Mouse (Mus musculus) midbrain, embryonic 15.5 days (tissue): ENCODE data around the gene Kank2. TPM values are rescaled to one million over a fixed set of nuclear protein-coding genes. Genes with fewer than 3 reads are reported as not detected.
A peak's percentile ranks its signal among the peaks of the same experiment; 100 is the strongest.

Experiments used
- ATAC-seq: fragments of 200-750 bp; cut with Nextera tagmentation; replicated peaks from 2 replicates; pipeline ENCODE4 v1.8.0; 2017; ENCODE audit warnings: moderate TSS enrichment
- H3K27ac ChIP-seq: fragments of 300-500 bp; sonication (generic); 2 replicates; pipeline ENCODE4 v1.5.1; 2015; ENCODE audit warnings: mild to moderate bottlenecking, inconsistent platforms
- H3K27me3 ChIP-seq: fragments of 300-500 bp; sonication (generic); replicated peaks from 2 replicates; pipeline ENCODE4 v1.6.1; 2015; ENCODE audit warnings: inconsistent platforms
- H3K36me3 ChIP-seq: fragments of 300-500 bp; sonication (generic); replicated peaks from 2 replicates; pipeline ENCODE4 v1.6.1; 2015; ENCODE audit warnings: inconsistent platforms
- H3K4me1 ChIP-seq: fragments of 300-500 bp; sonication (generic); 2 replicates; pipeline ENCODE4 v1.6.1; 2015; ENCODE audit warnings: inconsistent platforms
- H3K4me2 ChIP-seq: fragments of 300-500 bp; sonication (generic); 2 replicates; pipeline ENCODE4 v1.6.1; 2015; ENCODE audit warnings: inconsistent platforms, mild to moderate bottlenecking, moderate library complexity
- H3K4me3 ChIP-seq: fragments of 300-500 bp; sonication (generic); 2 replicates; pipeline ENCODE4 v1.5.1; 2015; ENCODE audit warnings: mild to moderate bottlenecking, inconsistent platforms
- H3K9ac ChIP-seq: fragments of 300-500 bp; sonication (generic); 2 replicates; pipeline ENCODE4 v1.6.1; 2015; ENCODE audit warnings: mild to moderate bottlenecking, inconsistent platforms
- H3K9me3 ChIP-seq: fragments of 300-500 bp; sonication (generic); 2 replicates; pipeline ENCODE4 v1.6.1; 2016; ENCODE audit warnings: inconsistent platforms
- WGBS: fragments of 180-500 bp; shearing (Covaris S2); methylation state at CpG from one replicate; pipeline ENCODE4 v1.1.7; 2015; ENCODE audit warnings: mixed read lengths; 5-methylcytosine and 5-hydroxymethylcytosine counted together
- polyA plus RNA-seq: library from polyadenylated mRNA; unstranded; fragments of >200 nt; fragmentation: Nextera tagmentation; extraction: Ambion mirVana; gene quantifications from 2 replicates; pipeline ENCODE4 v1.2.1, GENCODE M21; 2015

Gene Kank2
- polyA plus RNA-seq, 1 experiment from 2014 or later: 5.8 TPM

GRCm38 (mm10) chr9:21752252-21752792 lies 46.2 kb downstream of the Kank2 start:
- Histone ChIP-seq H3K9me3 (no peaks in the 10 kb centered on the region), H3K4me2 (no peak overlapping the region), H3K9ac (no peak overlapping the region), H3K27me3 (no peaks in the 10 kb centered on the region), H3K4me1 (no peaks in the 10 kb centered on the region), H3K27ac (no peak overlapping the region), H3K36me3 (peaks cover 5% of the 10 kb centered on the region; the same call in 1 of the 2 replicates), H3K4me3 (no peak overlapping the region)
- no peak for ATAC-seq
- WGBS: 52% methylated on average over 10 of the region's 10 CpGs

- Histone ChIP-seq H3K4me3 (no peak overlapping the region), H3K9ac (no peak overlapping the region), H3K27me3 (no peaks in the 10 kb centered on the region), H3K4me1 (no peaks in the 10 kb centered on the region), H3K27ac (no peak overlapping the region), H3K9me3 (no peaks in the 10 kb centered on the region), H3K36me3 (peaks cover 8% of the 10 kb centered on the region; the same call in 1 of the 2 replicates), H3K4me2 (no peak overlapping the region)
- no peak for ATAC-seq
- WGBS: 78% methylated on average over 6 of the region's 6 CpGs
Observed at GRCm38 (mm10) chr9:21751347-21751746, 47.2 kb downstream of the Kank2 start.

GRCm38 (mm10) chr9:21750370-21750769 lies 48.2 kb downstream of the Kank2 start:
- ATAC-seq: no peak
- Histone ChIP-seq H3K27ac (no peak overlapping the region), H3K9ac (no peak overlapping the region), H3K4me2 (no peak overlapping the region), H3K27me3 (no peaks in the 10 kb centered on the region), H3K9me3 (no peaks in the 10 kb centered on the region), H3K4me3 (no peak overlapping the region), H3K4me1 (no peaks in the 10 kb centered on the region), H3K36me3 (peaks cover 16% of the 10 kb centered on the region)
- WGBS: 77% methylated on average over 3 of the region's 3 CpGs

GRCm38 (mm10) chr9:21749382-21750118 lies 49.0 kb downstream of the Kank2 start:
- 87% methylated on average over 6 of the region's 6 CpGs for WGBS
- Histone ChIP-seq H3K27ac (no peak overlapping the region), H3K4me3 (no peak overlapping the region), H3K4me1 (no peaks in the 10 kb centered on the region), H3K9me3 (no peaks in the 10 kb centered on the region), H3K9ac (no peak overlapping the region), H3K27me3 (no peaks in the 10 kb centered on the region), H3K36me3 (peaks cover 19% of the 10 kb centered on the region), H3K4me2 (no peak overlapping the region)
- ATAC-seq: no peak

- H3K27ac ChIP-seq: no peak overlapping the region
Observed at GRCm38 (mm10) chr9:21748491-21748890, 50.1 kb downstream of the Kank2 start.

GRCm38 (mm10) chr9:21748033-21748432 lies 50.5 kb downstream of the Kank2 start:
- H3K36me3 ChIP-seq: peaks cover 26% of the 10 kb centered on the region
- ATAC-seq: no peak
- H3K9ac ChIP-seq: no peak overlapping the region
- H3K4me1 ChIP-seq: no peaks in the 10 kb centered on the region
- H3K4me2 ChIP-seq: no peak overlapping the region
- no peaks in the 10 kb centered on the region for H3K27me3 ChIP-seq
- no peaks in the 10 kb centered on the region for H3K9me3 ChIP-seq
- H3K4me3 ChIP-seq: no peak overlapping the region
- H3K27ac ChIP-seq: 0 out of 2 replicates have a peak overlapping the region, but pooled peaks have one; percentile 32
- WGBS: 70% methylated on average over 7 of the region's 7 CpGs

More at GRCm38 (mm10) chr9:21748491-21748890, 50.1 kb downstream of the Kank2 start:
- H3K4me1 ChIP-seq: no peaks in the 10 kb centered on the region
- peaks cover 26% of the 10 kb centered on the region for H3K36me3 ChIP-seq
- 86% methylated on average over 10 of the region's 10 CpGs for WGBS
- H3K27me3 ChIP-seq: no peaks in the 10 kb centered on the region
- H3K9ac ChIP-seq: no peak overlapping the region
- no peak overlapping the region for H3K4me2 ChIP-seq
- no peak for ATAC-seq
- H3K9me3 ChIP-seq: no peaks in the 10 kb centered on the region
- H3K4me3 ChIP-seq: no peak overlapping the region

- H3K27ac ChIP-seq: no peak overlapping the region
- no peak for ATAC-seq
- no peaks in the 10 kb centered on the region for H3K27me3 ChIP-seq
- H3K4me2 ChIP-seq: no peak overlapping the region
- peaks cover 33% of the 10 kb centered on the region for H3K36me3 ChIP-seq
- H3K4me1 ChIP-seq: no peaks in the 10 kb centered on the region
- no peak overlapping the region for H3K9ac ChIP-seq
- no peak overlapping the region for H3K4me3 ChIP-seq
- 96% methylated on average over 3 of the region's 3 CpGs for WGBS
- no peaks in the 10 kb centered on the region for H3K9me3 ChIP-seq
Observed at GRCm38 (mm10) chr9:21747238-21747774, 51.2 kb downstream of the Kank2 start.

GRCm38 (mm10) chr9:21741514-21741913 lies 57.0 kb downstream of the Kank2 start:
- 95% methylated on average over 11 of the region's 11 CpGs for WGBS
- Histone ChIP-seq H3K27me3 (no peaks in the 10 kb centered on the region), H3K27ac (no peak overlapping the region), H3K4me2 (no peak overlapping the region), H3K36me3 (peaks cover 61% of the 10 kb centered on the region), H3K9ac (no peak overlapping the region), H3K4me1 (no peaks in the 10 kb centered on the region), H3K4me3 (no peak overlapping the region), H3K9me3 (no peaks in the 10 kb centered on the region)
- ATAC-seq: no peak

GRCm38 (mm10) chr9:21740427-21740826 lies 58.1 kb downstream of the Kank2 start:
- Histone ChIP-seq H3K4me2 (no peak overlapping the region), H3K27me3 (no peaks in the 10 kb centered on the region), H3K36me3 (peaks cover 62% of the 10 kb centered on the region), H3K9me3 (no peaks in the 10 kb centered on the region), H3K9ac (no peak overlapping the region), H3K4me1 (no peaks in the 10 kb centered on the region), H3K4me3 (no peak overlapping the region), H3K27ac (no peak overlapping the region)
- 97% methylated on average over 14 of the region's 14 CpGs for WGBS
- ATAC-seq: no peak

GRCm38 (mm10) chr9:21738776-21739175 lies 59.8 kb downstream of the Kank2 start:
- Histone ChIP-seq H3K9me3 (no peaks in the 10 kb centered on the region), H3K4me2 (no peak overlapping the region), H3K36me3 (peaks cover 62% of the 10 kb centered on the region), H3K27ac (no peak overlapping the region), H3K4me1 (no peaks in the 10 kb centered on the region), H3K4me3 (no peak overlapping the region), H3K9ac (no peak overlapping the region), H3K27me3 (no peaks in the 10 kb centered on the region)
- 88% methylated on average over 7 of the region's 7 CpGs for WGBS
- ATAC-seq: no peak

- ATAC-seq: no peak
- H3K4me1 ChIP-seq: no peaks in the 10 kb centered on the region
- peaks cover 69% of the 10 kb centered on the region for H3K36me3 ChIP-seq
- H3K27ac ChIP-seq: no peak overlapping the region
- no peak overlapping the region for H3K4me3 ChIP-seq
- no peak overlapping the region for H3K4me2 ChIP-seq
- no peaks in the 10 kb centered on the region for H3K27me3 ChIP-seq
- 96% methylated on average over 10 of the region's 10 CpGs for WGBS
- H3K9me3 ChIP-seq: no peaks in the 10 kb centered on the region
- H3K9ac ChIP-seq: no peak overlapping the region
Observed at GRCm38 (mm10) chr9:21737188-21737587, 61.4 kb downstream of the Kank2 start.

GRCm38 (mm10) chr9:21736580-21736979 lies 62.0 kb downstream of the Kank2 start:
- H3K36me3 ChIP-seq: peaks cover 64% of the 10 kb centered on the region
- ATAC-seq: no peak

GRCm38 (mm10) chr9:21735126-21735525 lies 63.4 kb downstream of the Kank2 start:
- Histone ChIP-seq H3K4me1 (no peaks in the 10 kb centered on the region), H3K36me3 (peaks cover 63% of the 10 kb centered on the region), H3K9ac (no peak overlapping the region), H3K27ac (no peak overlapping the region), H3K4me3 (no peak overlapping the region), H3K27me3 (no peaks in the 10 kb centered on the region), H3K4me2 (no peak overlapping the region), H3K9me3 (no peaks in the 10 kb centered on the region)
- no peak for ATAC-seq
- 91% methylated on average over 14 of the region's 14 CpGs for WGBS

More at GRCm38 (mm10) chr9:21736580-21736979, 62.0 kb downstream of the Kank2 start:
- no peak overlapping the region for H3K4me3 ChIP-seq
- no peaks in the 10 kb centered on the region for H3K4me1 ChIP-seq
- no peak overlapping the region for H3K9ac ChIP-seq
- no peaks in the 10 kb centered on the region for H3K27me3 ChIP-seq
- H3K4me2 ChIP-seq: no peak overlapping the region
- WGBS: 85% methylated on average over 3 of the region's 3 CpGs
- H3K9me3 ChIP-seq: no peaks in the 10 kb centered on the region
- H3K27ac ChIP-seq: no peak overlapping the region
